Mouse (Mus musculus) heart, postnatal 36 days (tissue): Measurements from ENCODE around the gene Bsg. TPM values are rescaled to one million over a fixed set of nuclear protein-coding genes. Genes with fewer than 3 reads are reported as not detected.
A peak's percentile ranks its signal among the peaks of the same experiment; 100 is the strongest.

Source experiments
- DNase-seq, 2 experiments: peaks; one replicate each; pipeline ENCODE4 v3.0.0; 2021 to 2022
- intact Hi-C: fragments of 180-260 bp; cut with DNase I; formaldehyde crosslinking; loops from one replicate; pipeline ENCODE4 v1.15.1; 2025
- total RNA-seq, 2 experiments: library from RNA; stranded (reverse); gene quantifications; 2 replicates each; pipeline ENCODE4 v1.2.3; 2021

Bsg gene
- total RNA-seq, 2 experiments from 2014 or later: 1,389 to 1,395 TPM

DNA sequence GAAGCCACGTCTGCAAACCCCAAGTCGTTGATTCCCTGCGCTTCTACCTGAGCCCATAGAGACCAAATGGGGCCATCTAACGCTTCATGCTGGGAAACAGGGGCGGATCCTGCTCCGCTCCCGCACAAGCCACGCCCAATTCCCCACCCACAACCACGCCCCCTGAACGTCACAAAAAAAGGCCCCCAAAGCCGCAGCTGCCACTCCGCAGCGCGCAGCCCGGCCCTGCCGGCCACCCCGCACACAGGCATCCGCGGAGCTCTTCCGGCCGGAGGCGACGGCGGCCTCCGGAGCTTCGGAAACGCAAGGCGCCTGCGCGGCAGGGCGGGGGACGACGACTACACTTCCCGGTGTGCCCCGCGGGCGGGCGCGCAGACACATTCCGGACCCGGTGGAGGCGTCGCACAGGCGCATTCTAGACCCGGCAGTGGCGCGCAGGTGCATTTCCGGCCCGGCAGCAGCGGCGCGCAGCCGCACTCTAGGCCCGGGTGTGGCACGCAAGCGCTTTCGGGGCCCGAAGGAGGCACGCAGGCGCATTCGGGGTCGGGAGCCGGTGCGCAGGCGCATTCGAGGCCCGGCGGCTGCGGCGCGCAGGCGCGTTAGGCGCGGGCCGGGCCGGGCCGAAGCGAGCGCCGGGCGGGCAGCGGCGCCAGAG lies 22.6 kb upstream of the Bsg start, which contains the start of gene Cdc34:
Gene Cdc34 (plus strand): TSS at position 605 of the 655 bp plus-strand sequence.
- intact Hi-C loops: no loop called here
- peak; percentile 99 for DNase-seq

DNA sequence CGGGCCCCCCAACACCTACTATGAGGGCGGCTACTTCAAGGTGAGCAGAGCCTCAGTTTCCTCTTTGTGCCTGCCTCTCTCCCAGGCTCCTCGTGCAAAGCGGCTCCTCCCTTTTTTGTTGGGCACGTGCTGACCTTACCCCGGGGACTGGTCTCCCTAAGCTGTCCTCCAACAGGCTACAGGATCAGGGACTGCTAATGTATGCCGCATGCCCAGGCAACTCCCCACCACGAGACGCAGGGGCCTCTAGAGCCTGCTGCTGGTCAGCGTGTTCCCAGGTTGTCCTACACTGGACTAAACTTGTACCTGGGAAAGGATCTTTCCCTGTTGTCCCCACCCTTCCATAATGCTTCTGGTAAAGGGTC lies 21.8 kb upstream of the Bsg start:
- intact Hi-C loops: no loop called here
- DNase-seq: peak in 1 of 2 experiments; percentile 41

DNA sequence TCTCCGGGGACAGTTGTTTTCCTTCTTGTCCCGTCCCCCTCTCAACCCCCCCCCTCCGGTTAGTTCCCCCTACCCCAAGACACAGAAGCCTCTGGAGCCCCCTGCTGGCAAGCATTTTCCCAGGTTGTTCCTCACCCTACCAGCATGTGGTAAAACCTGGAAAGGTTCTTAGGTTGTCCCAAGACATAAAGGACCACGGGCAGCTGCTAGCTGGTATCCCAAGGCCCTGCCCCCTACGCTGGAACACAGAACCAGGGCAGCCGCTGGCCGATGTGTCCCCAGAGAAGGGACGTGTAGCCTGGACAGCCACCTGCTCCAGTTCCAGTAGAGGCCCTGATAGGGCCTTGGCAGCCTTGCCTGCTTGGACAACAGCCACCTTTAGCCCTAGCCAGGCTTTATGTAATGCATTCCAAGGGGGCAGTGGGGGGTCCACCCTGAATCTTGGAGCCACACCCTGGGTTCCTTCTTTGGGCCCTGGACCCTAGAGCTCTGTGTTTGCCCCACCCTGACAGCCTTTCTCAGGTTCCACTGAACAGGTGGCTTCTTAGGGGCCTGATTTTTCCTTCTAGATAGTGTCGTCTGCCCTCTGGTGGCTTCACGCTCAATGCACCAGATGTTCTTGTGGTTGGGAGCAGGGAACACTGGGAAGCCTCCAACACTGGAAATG lies 21.2 kb upstream of the Bsg start:
- intact Hi-C loops: no loop called here
- DNase-seq: peak; percentile 60 to 70

DNA sequence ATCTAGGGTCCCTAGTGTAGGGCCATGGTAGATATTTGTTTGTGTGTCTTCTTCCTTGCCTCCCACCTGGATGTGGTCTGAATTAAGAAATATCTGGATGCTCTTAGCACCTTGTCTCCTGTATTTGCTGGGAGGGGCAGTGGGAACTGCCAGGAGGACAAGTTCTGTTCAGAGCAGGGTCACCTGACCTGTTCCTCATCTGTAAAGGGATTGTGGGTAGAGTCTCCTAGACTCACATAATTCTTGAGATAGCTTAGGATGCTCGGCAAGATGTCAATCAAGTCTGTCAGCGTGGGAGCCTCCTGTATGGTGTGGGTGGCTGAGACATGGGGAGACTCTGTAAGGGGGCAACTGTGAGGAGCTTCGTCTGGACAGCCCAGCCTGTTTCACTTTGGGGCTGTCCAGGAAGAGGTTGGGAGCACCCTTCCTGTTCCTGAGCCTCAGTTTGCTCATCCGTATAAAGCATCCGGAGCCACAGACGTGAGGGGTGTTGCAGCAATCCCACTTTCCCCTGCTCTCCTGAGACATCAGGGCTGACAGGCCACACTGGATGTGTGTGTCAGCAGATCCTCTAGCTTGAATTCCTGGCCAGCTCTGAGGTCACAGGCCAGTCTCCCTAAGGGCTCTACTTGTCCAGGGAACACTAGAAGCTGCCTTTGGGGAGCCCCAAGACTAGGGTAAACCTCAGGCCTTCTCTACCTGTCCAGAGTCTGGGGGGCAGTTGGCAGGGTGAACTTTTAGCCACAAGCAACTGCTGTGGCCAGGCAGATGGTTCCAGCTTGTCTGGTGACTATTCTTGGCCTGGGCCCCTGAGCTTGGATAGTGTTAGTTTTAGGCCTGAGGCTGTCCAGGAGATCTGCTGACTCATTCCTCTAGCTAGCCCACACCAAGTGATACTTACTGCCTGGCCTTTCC lies 20.3 kb upstream of the Bsg start:
- DNase-seq: peak; percentile 57 to 71
- intact Hi-C loops: no loop called here

DNA sequence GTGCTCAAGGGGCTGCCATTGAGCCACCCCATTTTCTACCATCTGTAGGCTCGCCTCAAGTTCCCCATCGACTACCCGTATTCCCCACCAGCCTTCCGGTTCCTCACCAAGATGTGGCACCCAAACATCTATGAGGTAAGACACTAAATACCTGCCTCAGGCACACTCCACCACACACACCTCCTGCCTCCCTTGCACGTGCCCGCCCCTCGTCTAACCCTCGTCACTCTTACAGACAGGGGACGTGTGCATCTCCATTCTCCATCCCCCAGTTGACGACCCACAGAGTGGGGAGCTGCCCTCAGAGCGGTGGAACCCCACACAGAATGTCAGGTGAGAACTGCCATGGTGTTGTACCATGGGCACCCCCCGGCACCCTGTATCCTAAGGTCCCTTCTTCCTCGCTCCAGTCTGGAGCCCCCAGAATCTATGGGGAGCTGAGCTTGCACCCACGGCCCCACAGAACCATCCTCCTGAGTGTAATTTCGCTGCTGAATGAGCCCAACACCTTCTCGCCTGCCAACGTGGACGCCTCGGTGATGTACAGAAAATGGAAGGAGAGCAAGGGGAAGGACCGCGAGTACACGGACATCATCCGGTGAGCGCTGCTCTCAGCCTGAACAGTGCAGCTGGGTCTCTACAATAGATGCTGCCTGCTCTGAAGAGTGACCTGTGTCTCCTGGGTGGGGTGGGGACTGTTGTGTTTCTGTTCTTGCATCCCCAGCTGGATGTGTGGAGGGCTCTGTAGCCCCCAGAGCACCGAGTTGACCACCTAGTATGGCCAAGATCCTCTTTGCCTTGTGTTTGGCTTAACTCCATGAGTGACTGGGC lies 19.3 kb upstream of the Bsg start:
- DNase-seq: no peak
- intact Hi-C loops: no loop called here

DNA sequence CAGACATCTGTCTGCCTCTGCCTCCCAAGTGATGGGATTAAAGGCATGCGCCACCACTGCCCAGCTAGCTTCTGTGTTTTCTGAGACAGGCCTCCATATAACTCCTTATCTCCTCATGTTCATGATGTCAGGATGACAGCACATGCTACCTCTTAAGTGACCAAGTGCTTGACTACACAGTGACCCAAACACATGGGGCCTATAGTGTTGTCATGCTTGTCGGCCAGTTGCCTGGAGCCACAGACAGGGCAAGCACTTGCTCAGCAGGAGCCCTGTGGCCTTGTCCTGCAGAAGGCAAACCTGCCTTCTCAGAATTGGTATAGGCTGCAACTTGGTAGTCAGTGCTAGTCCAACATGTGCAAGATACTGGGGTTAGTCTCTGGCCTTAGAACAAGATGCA lies 18.1 kb upstream of the Bsg start:
- intact Hi-C loops: no loop called here
- no peak for DNase-seq

DNA sequence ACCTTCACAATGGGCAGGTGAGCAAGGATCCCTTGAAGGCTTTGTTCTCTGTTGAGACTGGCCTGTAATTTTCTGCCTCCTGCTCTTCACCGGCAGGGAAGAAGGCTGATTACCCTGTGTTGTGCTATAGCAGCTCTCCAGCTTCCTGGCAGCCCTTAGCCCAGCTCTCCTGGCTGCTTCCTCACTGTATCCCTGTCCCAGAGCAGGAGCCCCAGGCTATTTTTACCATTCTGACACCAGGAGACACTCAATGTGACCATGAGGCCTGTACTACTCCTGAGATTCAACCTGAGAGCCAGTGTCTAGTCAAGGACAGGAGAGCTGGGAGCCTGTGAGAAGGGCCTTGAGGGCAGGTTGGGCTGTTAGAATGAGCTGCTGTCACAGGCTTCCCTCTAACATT lies 17.6 kb upstream of the Bsg start:
- intact Hi-C loops: no loop called here
- DNase-seq: no peak

DNA sequence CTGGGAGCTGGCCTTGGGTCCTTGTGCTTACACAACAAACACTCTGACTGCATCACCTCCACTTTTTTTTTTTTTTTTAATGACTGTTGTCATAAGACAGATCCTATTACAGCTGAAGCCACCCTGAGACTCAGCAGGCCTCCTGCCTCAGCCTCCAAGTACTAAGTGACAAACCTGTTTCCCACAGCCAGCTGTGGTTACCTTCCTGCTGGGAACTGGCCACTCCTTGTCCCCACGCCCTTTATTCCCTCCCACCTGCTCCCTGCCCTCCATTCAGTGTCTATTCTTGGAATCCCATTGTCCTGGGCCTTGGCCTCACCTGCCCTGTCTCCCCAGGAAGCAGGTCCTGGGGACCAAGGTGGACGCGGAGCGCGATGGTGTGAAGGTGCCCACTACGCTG lies 16.8 kb upstream of the Bsg start:
- intact Hi-C loops: no loop called here
- no peak for DNase-seq

DNA sequence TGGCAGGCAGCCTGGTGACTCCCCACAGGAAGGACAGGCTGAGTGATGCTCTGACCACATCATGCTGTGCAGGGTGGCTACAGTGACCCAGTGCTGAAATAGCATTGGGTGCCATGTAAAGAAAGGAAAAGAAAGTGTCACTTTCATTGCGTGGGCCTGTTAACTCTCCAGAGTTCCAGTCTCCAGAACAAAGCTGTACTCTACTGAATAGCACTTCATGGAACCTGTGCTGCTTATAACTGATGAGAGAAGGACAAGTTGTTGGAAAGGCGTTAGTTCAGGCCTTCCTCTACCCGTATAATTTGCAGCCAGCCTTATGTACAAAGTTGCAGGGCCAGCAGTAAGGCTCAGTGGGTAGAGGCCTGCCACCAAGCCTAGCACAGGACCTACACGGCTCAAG lies 15.6 kb upstream of the Bsg start, which contains the start of gene Gzmm:
Gene Gzmm (plus strand): TSS at position 301 of the 400 bp plus-strand sequence.
- DNase-seq: no peak
- intact Hi-C loops: no loop called here

DNA sequence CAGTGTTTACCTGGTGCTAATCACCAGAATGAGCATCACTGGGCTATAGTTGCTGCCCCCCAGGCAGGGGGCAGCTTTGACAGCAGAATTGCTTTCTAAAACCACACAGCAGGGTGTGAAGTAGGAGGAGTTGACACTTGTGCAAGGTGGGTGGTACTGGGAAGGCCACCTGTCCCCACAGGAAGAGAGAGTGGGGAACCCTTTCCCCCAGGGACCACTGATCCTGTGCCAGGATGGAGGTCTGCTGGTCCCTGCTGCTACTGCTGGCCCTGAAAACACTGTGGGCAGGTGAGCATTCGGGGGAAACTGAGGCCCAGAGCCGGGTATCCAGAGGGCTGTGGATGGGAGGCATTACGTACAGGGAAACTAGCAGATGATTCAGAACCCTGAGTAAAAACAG lies 15.1 kb upstream of the Bsg start:
- intact Hi-C loops: no loop called here
- no peak for DNase-seq

DNA sequence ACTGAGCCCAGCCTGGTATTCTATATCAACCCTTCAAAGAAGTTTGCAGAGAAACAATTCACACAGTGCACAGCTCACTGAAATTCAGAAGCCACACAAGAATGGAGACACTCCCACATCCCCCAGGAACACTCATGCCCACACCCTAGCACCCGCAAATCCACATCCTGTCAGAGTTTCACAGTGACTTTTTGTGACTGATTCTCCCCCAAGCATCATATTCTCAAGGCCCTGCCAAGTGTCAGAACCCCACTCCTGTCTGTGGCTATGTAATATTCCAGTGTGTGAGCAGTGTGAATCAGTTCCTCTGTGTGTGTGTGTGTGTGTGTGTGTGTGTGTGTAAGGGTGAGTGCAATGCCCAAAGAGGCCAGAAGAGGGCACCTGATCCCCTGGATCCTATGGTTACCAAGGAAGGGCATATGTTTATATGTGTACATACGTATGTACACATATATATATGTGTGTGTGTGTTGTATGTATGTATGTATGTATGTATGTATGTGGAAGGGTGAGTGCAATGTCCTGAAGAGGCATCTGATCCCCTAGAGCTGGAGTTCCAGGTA lies 12.2 kb upstream of the Bsg start:
- no peak for DNase-seq
- intact Hi-C loops: no loop called here

DNA sequence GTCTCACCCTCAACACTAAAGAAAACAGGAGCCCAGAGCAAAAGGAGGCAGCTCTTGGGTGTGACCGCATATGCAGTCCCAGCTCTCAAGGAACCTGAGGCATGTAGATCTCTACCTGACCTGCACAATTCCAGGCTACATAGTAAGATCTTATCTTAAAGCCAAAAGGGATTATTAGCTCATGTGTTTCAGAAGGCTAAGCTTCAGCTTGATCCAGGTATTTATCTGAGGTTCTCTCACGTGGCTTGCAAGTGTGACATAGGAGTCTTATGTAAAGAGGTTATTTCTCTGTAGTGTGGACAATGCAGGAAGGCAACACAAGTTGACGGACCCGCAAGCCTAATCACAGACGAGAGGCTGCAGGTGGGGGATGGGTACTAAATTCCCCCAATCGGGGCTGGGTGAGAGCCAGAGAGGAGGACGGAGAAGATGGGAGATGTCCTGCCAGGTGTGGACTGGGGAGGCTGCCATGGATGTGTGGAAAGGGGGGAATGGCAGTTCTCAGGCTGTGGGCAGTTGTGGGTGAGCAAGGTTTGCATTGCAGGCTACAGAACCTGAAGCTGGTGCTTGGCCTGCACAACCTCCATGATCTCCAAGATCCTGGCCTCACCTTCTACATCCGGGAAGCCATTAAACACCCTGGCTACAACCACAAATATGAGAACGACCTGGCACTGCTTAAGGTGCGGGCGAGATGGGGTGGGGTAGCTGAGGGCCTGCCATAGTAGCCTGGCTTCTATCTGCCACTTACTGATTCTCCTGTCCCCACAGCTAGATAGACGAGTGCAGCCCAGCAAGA lies 10.5 kb upstream of the Bsg start:
- DNase-seq: no peak
- intact Hi-C loops: loop anchor here (2.0 kb wide), 1 partner anchor 95 kb away; no protein-coding TSS in a partner anchor

DNA sequence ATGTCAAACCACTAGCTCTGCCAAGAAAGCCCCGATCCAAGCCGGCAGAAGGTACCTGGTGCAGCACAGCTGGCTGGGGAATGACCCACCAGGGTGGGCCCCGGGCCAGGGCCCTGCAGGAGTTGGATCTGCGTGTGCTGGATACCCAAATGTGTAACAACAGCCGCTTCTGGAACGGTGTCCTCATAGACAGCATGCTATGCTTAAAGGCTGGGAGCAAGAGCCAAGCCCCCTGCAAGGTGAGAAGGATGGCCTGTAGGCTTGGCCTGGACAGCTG lies 10.0 kb upstream of the Bsg start:
- no peak for DNase-seq
- intact Hi-C loops: loop anchor here (2.0 kb wide), 1 partner anchor 94 kb away; no protein-coding TSS in a partner anchor

DNA sequence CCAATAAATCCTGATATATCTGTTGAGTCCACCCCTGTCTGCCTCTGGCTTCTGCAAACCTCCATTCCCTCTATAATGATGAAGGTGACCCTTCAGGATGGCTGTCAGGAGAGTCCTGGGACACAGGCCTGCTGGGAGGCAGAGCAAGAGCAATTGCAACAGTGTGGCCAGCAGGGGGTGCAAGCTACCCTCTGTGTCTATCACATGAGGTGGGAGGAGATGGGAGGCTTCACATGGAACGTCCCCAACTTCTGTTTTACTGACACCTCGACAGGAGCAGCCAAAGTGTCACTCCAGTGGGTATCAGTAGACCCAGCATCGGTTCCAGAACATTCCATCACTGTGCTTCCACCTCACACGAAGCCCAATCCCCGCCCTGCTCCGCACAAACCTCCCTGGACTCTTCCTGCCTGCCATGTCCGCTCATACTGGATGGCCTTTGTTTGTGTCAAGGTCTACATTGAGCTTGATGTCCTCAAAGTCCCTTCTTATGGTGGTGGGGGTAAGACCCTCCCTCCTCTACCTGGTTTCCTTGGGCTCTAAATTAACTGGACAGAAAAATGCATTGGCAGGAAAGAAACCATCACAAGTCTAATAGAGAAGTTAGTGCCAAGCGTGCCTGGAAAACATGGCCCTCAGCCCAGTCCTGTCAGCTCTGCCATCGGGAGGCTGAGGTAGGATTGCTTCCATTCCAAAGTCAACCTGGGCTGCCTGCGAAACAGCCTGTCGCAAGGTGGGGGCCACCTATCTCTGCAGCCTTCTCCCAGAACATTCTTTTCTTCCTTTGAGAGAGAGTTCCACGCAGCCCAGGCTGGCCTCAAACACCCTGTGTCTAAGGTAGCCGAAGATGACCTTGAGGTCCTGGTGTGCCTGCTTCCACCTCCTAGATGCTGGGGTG lies 8.8 kb upstream of the Bsg start:
- peak; percentile 81 to 84 for DNase-seq
- intact Hi-C loops: loop anchor here (2.0 kb wide), 1 partner anchor 93 kb away; no protein-coding TSS in a partner anchor

DNA sequence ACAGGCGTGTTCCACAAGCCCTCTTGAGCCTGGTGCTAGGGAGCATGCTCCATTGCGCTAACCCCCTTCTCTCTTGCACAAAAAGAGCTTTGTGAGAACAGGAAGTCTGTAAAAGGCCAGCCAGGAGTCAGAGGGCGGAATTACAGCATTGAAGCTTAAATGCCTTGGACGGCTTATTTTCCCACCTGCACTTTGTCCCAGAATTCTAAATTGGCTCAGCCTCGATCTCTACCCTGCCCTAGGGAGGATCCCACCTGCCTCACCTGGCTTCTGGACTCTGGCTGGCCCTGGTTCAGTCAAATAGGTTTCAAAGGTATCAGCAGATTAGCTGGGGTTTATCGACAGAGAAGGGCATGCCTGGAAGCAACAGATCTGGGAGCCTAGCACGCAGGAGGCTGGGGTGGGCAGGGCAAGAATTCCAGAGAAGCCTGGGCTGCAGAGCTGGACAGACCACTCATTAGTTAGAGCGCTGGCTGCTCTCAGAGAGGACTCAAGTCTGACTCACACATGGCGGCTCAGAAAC lies 8.1 kb upstream of the Bsg start:
- DNase-seq: no peak

DNA sequence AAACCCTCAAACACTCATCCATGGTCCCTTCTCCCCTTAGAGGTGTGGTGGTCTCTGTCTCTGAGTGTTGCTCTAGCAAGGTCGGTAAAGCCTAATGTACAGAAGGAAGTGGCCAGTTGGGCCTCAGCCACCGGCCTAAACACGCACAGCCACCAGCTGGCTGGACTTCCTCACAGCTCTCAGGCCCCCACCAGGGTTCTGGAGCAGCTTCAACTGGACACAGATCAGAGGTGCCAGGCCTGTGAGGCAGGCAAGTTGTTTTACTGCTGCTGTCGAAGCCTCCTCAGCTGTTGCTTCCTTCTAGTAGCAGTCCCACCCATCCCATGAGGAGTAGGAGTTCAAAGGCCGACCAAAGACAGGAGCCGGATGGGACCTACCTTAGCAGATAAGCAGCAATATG lies 6.4 kb upstream of the Bsg start:
- DNase-seq: no peak
- intact Hi-C loops: no loop called here

More for the DNA sequence above, 8.1 kb upstream of the Bsg start:
- intact Hi-C loops: no loop called here

DNA sequence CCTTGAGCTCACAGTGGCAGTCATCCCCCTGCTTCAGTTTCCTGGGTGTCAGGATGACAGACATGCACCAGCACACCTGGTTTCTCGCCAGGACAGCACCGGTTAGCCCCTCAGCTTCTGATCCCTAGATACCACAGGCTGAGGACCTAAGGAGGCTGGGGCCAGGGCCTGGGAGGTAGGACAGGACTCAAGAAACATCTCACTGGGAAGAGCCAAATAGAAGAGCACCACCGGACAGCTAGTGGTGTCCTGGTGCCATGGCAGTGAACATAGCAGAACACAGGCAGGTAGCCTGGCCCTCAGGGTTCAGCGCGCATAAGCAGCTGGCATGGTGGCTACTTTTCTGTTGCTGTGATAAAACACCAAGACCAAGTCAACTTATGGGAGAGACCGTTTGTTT lies 5.8 kb upstream of the Bsg start:
- DNase-seq: no peak
- intact Hi-C loops: no loop called here

DNA sequence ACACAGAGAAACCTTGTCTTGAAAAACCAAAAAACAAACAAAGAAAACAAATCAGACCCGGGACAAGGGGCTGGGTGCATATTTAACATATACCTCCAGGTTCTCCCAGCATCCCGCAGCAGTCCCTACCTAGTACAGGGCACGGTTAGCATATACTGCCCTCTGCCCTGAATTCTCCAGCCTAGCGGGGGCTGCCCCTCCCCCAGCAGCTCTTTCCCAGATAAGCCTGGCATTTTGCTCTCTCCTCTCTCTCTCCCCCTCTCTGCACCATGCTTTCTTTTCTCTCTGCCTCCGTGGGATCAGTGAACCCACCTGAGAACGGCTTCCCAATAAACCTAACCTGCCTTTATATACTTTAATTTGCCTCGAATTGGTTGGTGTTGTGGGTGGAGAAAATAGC lies 3.6 kb upstream of the Bsg start:
- DNase-seq: no peak
- intact Hi-C loops: no loop called here
